Mouse (Mus musculus) MEL (cell line): ENCODE results near the gene H2afy. TPM values are rescaled to one million over a fixed set of nuclear protein-coding genes. Genes with fewer than 3 reads are reported as not detected.

Experiments used
- DNase-seq: peaks from one replicate; pipeline ENCODE4 v3.0.0; 2011; ENCODE audit warnings: low read depth, low spot score
- H3K27ac ChIP-seq: 2 replicates; pipeline ENCODE4 v1.5.1; 2012; ENCODE audit warnings: low read depth, mild to moderate bottlenecking, control low read depth, low read length, moderate library complexity; ENCODE audit not compliant: control insufficient read depth
- H3K27me3 ChIP-seq, 2 experiments: fragments of 150-350 bp in 1 of 2; sonication (generic) in 1 of 2; 2 replicates each; pipeline ENCODE4 v1.6.1; 2012; ENCODE audit warnings: low read length in 2 of 2, mild to moderate bottlenecking in 2 of 2, improper control_type of control experiment in 1 of 2, moderate library complexity in 1 of 2; ENCODE audit not compliant: insufficient read depth in 2 of 2, control insufficient read depth in 1 of 2
- H3K36me3 ChIP-seq, 2 experiments: 2 replicates each; pipeline ENCODE4 v1.6.1; 2012 to 2014; ENCODE audit warnings: low read length in 2 of 2, improper control_type of control experiment in 1 of 2, inconsistent platforms in 1 of 2, mild to moderate bottlenecking in 1 of 2; ENCODE audit not compliant: insufficient read depth in 2 of 2, control insufficient read depth in 1 of 2
- H3K4me1 ChIP-seq, 2 experiments: fragments of 150-350 bp in 1 of 2; sonication (generic) in 1 of 2; 2 replicates each; pipeline ENCODE4 v1.6.1; 2012; ENCODE audit warnings: low read length in 2 of 2, improper control_type of control experiment in 1 of 2, mild to moderate bottlenecking in 1 of 2; ENCODE audit not compliant: insufficient read depth in 2 of 2, control insufficient read depth in 1 of 2
- H3K4me3 ChIP-seq, 2 experiments: fragments of 150-350 bp in 1 of 2; sonication (generic) in 1 of 2; 2 replicates each; pipeline ENCODE4 v1.5.1; 2012; ENCODE audit warnings: low read depth in 2 of 2, low read length in 2 of 2, mild to moderate bottlenecking in 2 of 2, moderate library complexity in 2 of 2, control low read depth in 1 of 2, improper control_type of control experiment in 1 of 2; ENCODE audit not compliant: control insufficient read depth in 1 of 2, insufficient read depth in 1 of 2
- H3K79me2 ChIP-seq: 2 replicates; pipeline ENCODE4 v1.6.1; 2012; ENCODE audit warnings: mild to moderate bottlenecking, low read length, moderate library complexity; ENCODE audit not compliant: control insufficient read depth, poor library complexity, insufficient read depth
- H3K9ac ChIP-seq: 2 replicates; pipeline ENCODE4 v1.6.1; 2012; ENCODE audit warnings: low read depth, mild to moderate bottlenecking, control low read depth, low read length, moderate library complexity; ENCODE audit not compliant: control insufficient read depth, poor library complexity, severe bottlenecking
- H3K9me3 ChIP-seq: fragments of 150-350 bp; sonication (generic); replicated peaks from 2 replicates; pipeline ENCODE4 v1.6.1; 2012; ENCODE audit warnings: mild to moderate bottlenecking, low read length, improper control_type of control experiment, moderate library complexity; ENCODE audit not compliant: insufficient read depth
- CTCF ChIP-seq, 3 experiments: IDR thresholded peaks in 2 of 3; conservative IDR thresholded peaks in 1 of 3; 2 replicates each; pipeline ENCODE4 v1.5.1; 2011 to 2012; ENCODE audit warnings: low read length in 3 of 3, low read depth in 2 of 3, mild to moderate bottlenecking in 2 of 3, improper control_type of control experiment in 1 of 3, inconsistent platforms in 1 of 3, mixed read lengths in 1 of 3, moderate library complexity in 1 of 3; ENCODE audit not compliant: control insufficient read depth in 1 of 3, insufficient read depth in 1 of 3, poor library complexity in 1 of 3, severe bottlenecking in 1 of 3
- E2F4 ChIP-seq: IDR thresholded peaks from 2 replicates; pipeline ENCODE4 v1.6.1; 2011; ENCODE audit warnings: low read depth, low read length, improper control_type of control experiment, borderline replicate concordance
- ELF1 ChIP-seq: IDR thresholded peaks from 2 replicates; pipeline ENCODE4 v1.6.1; 2014; ENCODE audit warnings: low read depth, mild to moderate bottlenecking, inconsistent platforms, low read length, improper control_type of control experiment, moderate library complexity
- HCFC1 ChIP-seq: IDR thresholded peaks from 2 replicates; pipeline ENCODE4 v1.6.1; 2012; ENCODE audit warnings: low read depth, mild to moderate bottlenecking, inconsistent platforms, low read length, improper control_type of control experiment, moderate library complexity
- JUND ChIP-seq: IDR thresholded peaks from 2 replicates; pipeline ENCODE4 v1.6.1; 2011; ENCODE audit warnings: low read depth, mild to moderate bottlenecking, improper control_type of control experiment, low read length
- KAT2A ChIP-seq: conservative IDR thresholded peaks from 2 replicates; pipeline ENCODE4 v1.6.1; 2012; ENCODE audit warnings: low read depth, low read length, improper control_type of control experiment, inconsistent platforms
- MEF2A ChIP-seq: IDR thresholded peaks from 2 replicates; pipeline ENCODE4 v1.6.1; 2014; ENCODE audit warnings: low read depth, mild to moderate bottlenecking, inconsistent platforms, low read length, improper control_type of control experiment; ENCODE audit not compliant: poor library complexity, insufficient replicate concordance, severe bottlenecking; ENCODE audit errors: extremely low read depth
- NRF1 ChIP-seq: IDR thresholded peaks from 2 replicates; pipeline ENCODE4 v1.6.1; 2014; ENCODE audit warnings: low read depth, mild to moderate bottlenecking, inconsistent platforms, low read length, improper control_type of control experiment, moderate library complexity; ENCODE audit not compliant: poor library complexity, insufficient read depth, severe bottlenecking
- POLR2AphosphoS2 ChIP-seq: IDR thresholded peaks from 2 replicates; pipeline ENCODE4 v1.6.1; 2011; ENCODE audit warnings: low read length, improper control_type of control experiment
- SIN3A ChIP-seq: IDR thresholded peaks from 2 replicates; pipeline ENCODE4 v1.6.1; 2012; ENCODE audit warnings: low read length, improper control_type of control experiment, inconsistent platforms
- SMC3 ChIP-seq: IDR thresholded peaks from 2 replicates; pipeline ENCODE4 v1.6.1; 2011; ENCODE audit warnings: low read depth, low read length, improper control_type of control experiment
- USF1 ChIP-seq: IDR thresholded peaks from 2 replicates; pipeline ENCODE4 v1.6.1; 2014; ENCODE audit warnings: low read depth, mild to moderate bottlenecking, inconsistent platforms, low read length, improper control_type of control experiment, moderate library complexity
- ZC3H11A ChIP-seq: IDR thresholded peaks from 2 replicates; pipeline ENCODE4 v1.6.1; 2012; ENCODE audit warnings: low read depth, mild to moderate bottlenecking, inconsistent platforms, low read length, improper control_type of control experiment
- ZNF384 ChIP-seq: IDR thresholded peaks from 2 replicates; pipeline ENCODE4 v1.6.1; 2012; ENCODE audit warnings: low read depth, mild to moderate bottlenecking, inconsistent platforms, low read length, improper control_type of control experiment
- polyA plus RNA-seq, 2 experiments: library from polyadenylated mRNA; stranded (reverse) in 1 of 2; unstranded in 1 of 2; fragments of >175 nt in 1 of 2; fragments of >200 nt in 1 of 2; gene quantifications; 2 replicates each; pipeline versions ENCODE4 v1.2.1 to v1.2.4; 2012; ENCODE audit warnings: low replicate concordance in 2 of 2, low read depth in 1 of 2; ENCODE audit not compliant: insufficient read length in 2 of 2, insufficient read depth in 1 of 2, missing spikeins in 1 of 2
- total RNA-seq: library from RNA; depleted of rRNA; stranded (reverse); fragments of 300-350 nt; gene quantifications from 2 replicates; pipeline ENCODE4 v1.2.3, GENCODE M21; 2012

H2afy gene
- total and polyA plus RNA-seq, 3 experiments = 159 to 245 TPM; not detected in 1

- TF ChIP-seq SMC3 (no peak), ZC3H11A (no peak), NRF1 (no peak), HCFC1 (no peak), POLR2AphosphoS2 (no peak), E2F4 (no peak), JUND (no peak), ELF1 (no peak)
- no peak overlapping the region for H3K27ac ChIP-seq
Observed at GRCm38 (mm10) chr13:56168403-56168781, 32.2 kb upstream of the H2afy start.

GRCm38 (mm10) chr13:56167446-56168402, 31.6 kb upstream of the H2afy start:
- Histone ChIP-seq H3K4me3 (no peak overlapping the region), H3K27me3 (no peaks in the 10 kb centered on the region), H3K9ac (no peak overlapping the region), H3K79me2 (no peaks in the 10 kb centered on the region)
- no peak for DNase-seq
- no peak for TF ChIP-seq JUND
- TF ChIP-seq CTCF (IDR thresholded peaks at IDR 0.05 in 2 of 3, conservative IDR thresholded peaks at IDR 0.05 in 1 of 3; ENCODE audit: control insufficient read depth in 1 of 3, insufficient read depth in 1 of 3, low read depth in 2 of 3, low read length in 3 of 3, poor library complexity in 1 of 3, severe bottlenecking in 1 of 3) = peak; percentile 33 to 41 (median 34)
- TF ChIP-seq, all 39 proteins: peak for 1
- H3K27ac ChIP-seq = no peak overlapping the region
- H3K36me3 ChIP-seq = no peaks in the 10 kb centered on the region
- no peaks in the 10 kb centered on the region for H3K9me3 ChIP-seq
- H3K4me1 ChIP-seq = no peaks in the 10 kb centered on the region

More at GRCm38 (mm10) chr13:56168403-56168781, 32.2 kb upstream of the H2afy start:
- H3K79me2 ChIP-seq = no peaks in the 10 kb centered on the region
- no peaks in the 10 kb centered on the region for H3K27me3 ChIP-seq
- H3K4me1 ChIP-seq = no peaks in the 10 kb centered on the region
- H3K36me3 ChIP-seq = no peaks in the 10 kb centered on the region
- H3K9ac ChIP-seq = no peak overlapping the region
- no peak for DNase-seq
- no peaks in the 10 kb centered on the region for H3K9me3 ChIP-seq
- H3K4me3 ChIP-seq = no peak overlapping the region

GRCm38 (mm10) chr13:56165561-56165960, 29.4 kb upstream of the H2afy start:
- Histone ChIP-seq H3K27me3 (no peaks in the 10 kb centered on the region; a peak in 1 of 4 replicates), H3K27ac (no peak overlapping the region), H3K9ac (no peak overlapping the region), H3K4me3 (no peak overlapping the region), H3K79me2 (no peaks in the 10 kb centered on the region), H3K36me3 (no peaks in the 10 kb centered on the region), H3K4me1 (no peaks in the 10 kb centered on the region), H3K9me3 (no peaks in the 10 kb centered on the region)
- DNase-seq = no peak
- TF ChIP-seq MEF2A = no peak
- TF ChIP-seq USF1 = no peak
- TF ChIP-seq SIN3A = no peak
- TF ChIP-seq ZNF384 = no peak
- no peak for TF ChIP-seq KAT2A
